Mouse (Mus musculus): ENCODE results near the gene Sp8. TPM values are rescaled to one million over a fixed set of nuclear protein-coding genes. Genes with fewer than 3 reads are reported as not detected.

Gene Sp8
- total and polyA plus RNA-seq, 2 experiments from 2014 or later: 1.8 to 2.7 TPM

- ATAC-seq (ENCODE audit: low FRiP score) (peak; percentile 60), DNase-seq (ENCODE audit: low spot score) (no peak)
- no peaks in the 10 kb centered on the region for H3K4me1 ChIP-seq (ENCODE audit: insufficient read depth, low read length)
- H3K36me3 ChIP-seq (ENCODE audit: insufficient read depth, low read length): no peaks in the 10 kb centered on the region
- peak overlapping the region; percentile 34 for H3K4me3 ChIP-seq (ENCODE audit: low read depth, low read length)
- H3K27me3 ChIP-seq (ENCODE audit: insufficient read depth, low read length): peaks cover 59% of the 10 kb centered on the region
- no peaks in the 10 kb centered on the region for H3K9me3 ChIP-seq (ENCODE audit: low read length)
- H3K9ac ChIP-seq (replicated peaks; ENCODE audit: low read length, poor library complexity, severe bottlenecking): peak overlapping the region; percentile 29; the same call in 1 of the 2 replicates
- 1% methylated on average over 60 of the region's 72 CpGs for WGBS
- H3K27ac ChIP-seq (ENCODE audit: low read depth, low read length): no peak overlapping the region
- no peak for TF ChIP-seq CTCF (IDR thresholded peaks at IDR 0.05)
- H3K4me2 ChIP-seq (ENCODE audit: low read depth, low read length, poor library complexity, severe bottlenecking): peak overlapping the region; percentile 56
Measured at GRCm38 (mm10) chr12:118836411-118837341, 9.5 kb upstream of the Sp8 start.

- Histone ChIP-seq H3K4me1 (ENCODE audit: insufficient read depth, low read length) (no peaks in the 10 kb centered on the region), H3K9me3 (ENCODE audit: low read length) (no peaks in the 10 kb centered on the region), H3K36me3 (ENCODE audit: insufficient read depth, low read length) (no peaks in the 10 kb centered on the region), H3K9ac (replicated peaks; ENCODE audit: low read length, poor library complexity, severe bottlenecking) (no peak overlapping the region), H3K27ac (ENCODE audit: low read depth, low read length) (no peak overlapping the region), H3K27me3 (ENCODE audit: insufficient read depth, low read length) (peaks cover 60% of the 10 kb centered on the region), H3K4me2 (ENCODE audit: low read depth, low read length, poor library complexity, severe bottlenecking) (peak overlapping the region; percentile 56; the same call in 1 of the 2 replicates), H3K4me3 (ENCODE audit: low read depth, low read length) (no peak overlapping the region)
- DNase-seq (ENCODE audit: low spot score): no peak
- 3% methylated on average over 11 of the region's 11 CpGs for WGBS
- TF ChIP-seq CTCF (IDR thresholded peaks at IDR 0.05): no peak
- ATAC-seq (ENCODE audit: low FRiP score): no peak
Measured at GRCm38 (mm10) chr12:118837361-118837760, 8.8 kb upstream of the Sp8 start.

GRCm38 (mm10) chr12:118838260-118838659, 7.9 kb upstream of the Sp8 start:
- no peak overlapping the region for H3K4me2 ChIP-seq (ENCODE audit: low read depth, low read length, poor library complexity, severe bottlenecking)
- no peak for DNase-seq (ENCODE audit: low spot score)
- H3K4me1 ChIP-seq (ENCODE audit: insufficient read depth, low read length): no peaks in the 10 kb centered on the region
- WGBS: 9% methylated on average over 2 of the region's 2 CpGs
- H3K9me3 ChIP-seq (ENCODE audit: low read length): no peaks in the 10 kb centered on the region
- ATAC-seq (ENCODE audit: low FRiP score): no peak
- H3K4me3 ChIP-seq (ENCODE audit: low read depth, low read length): no peak overlapping the region
- TF ChIP-seq CTCF (IDR thresholded peaks at IDR 0.05): no peak
- peaks cover 64% of the 10 kb centered on the region for H3K27me3 ChIP-seq (ENCODE audit: insufficient read depth, low read length)
- no peak overlapping the region for H3K27ac ChIP-seq (ENCODE audit: low read depth, low read length)
- H3K36me3 ChIP-seq (ENCODE audit: insufficient read depth, low read length): no peaks in the 10 kb centered on the region
- H3K9ac ChIP-seq (replicated peaks; ENCODE audit: low read length, poor library complexity, severe bottlenecking): no peak overlapping the region

GRCm38 (mm10) chr12:118839398-118839797, 6.7 kb upstream of the Sp8 start:
- Histone ChIP-seq H3K9ac (replicated peaks; ENCODE audit: low read length, poor library complexity, severe bottlenecking) (no peak overlapping the region), H3K36me3 (ENCODE audit: insufficient read depth, low read length) (no peaks in the 10 kb centered on the region), H3K9me3 (ENCODE audit: low read length) (no peaks in the 10 kb centered on the region), H3K4me2 (ENCODE audit: low read depth, low read length, poor library complexity, severe bottlenecking) (no peak overlapping the region), H3K4me1 (ENCODE audit: insufficient read depth, low read length) (no peaks in the 10 kb centered on the region), H3K4me3 (ENCODE audit: low read depth, low read length) (no peak overlapping the region), H3K27me3 (ENCODE audit: insufficient read depth, low read length) (peaks cover 75% of the 10 kb centered on the region), H3K27ac (ENCODE audit: low read depth, low read length) (no peak overlapping the region)
- DNase-seq (ENCODE audit: low spot score): no peak
- ATAC-seq (ENCODE audit: low FRiP score): no peak
- 33% methylated on average over 5 of the region's 5 CpGs for WGBS
- TF ChIP-seq CTCF (IDR thresholded peaks at IDR 0.05): no peak

GRCm38 (mm10) chr12:118840301-118840700, 5.8 kb upstream of the Sp8 start:
- WGBS: 5% methylated on average over 15 of the region's 15 CpGs
- no peak for TF ChIP-seq CTCF (IDR thresholded peaks at IDR 0.05)
- no peak for DNase-seq (ENCODE audit: low spot score)
- Histone ChIP-seq H3K27ac (ENCODE audit: low read depth, low read length) (no peak overlapping the region), H3K36me3 (ENCODE audit: insufficient read depth, low read length) (no peaks in the 10 kb centered on the region), H3K9me3 (ENCODE audit: low read length) (no peaks in the 10 kb centered on the region), H3K27me3 (ENCODE audit: insufficient read depth, low read length) (peaks cover 79% of the 10 kb centered on the region), H3K4me2 (ENCODE audit: low read depth, low read length, poor library complexity, severe bottlenecking) (no peak overlapping the region), H3K4me3 (ENCODE audit: low read depth, low read length) (no peak overlapping the region), H3K4me1 (ENCODE audit: insufficient read depth, low read length) (no peaks in the 10 kb centered on the region), H3K9ac (replicated peaks; ENCODE audit: low read length, poor library complexity, severe bottlenecking) (no peak overlapping the region)
- no peak for ATAC-seq (ENCODE audit: low FRiP score)

GRCm38 (mm10) chr12:118840861-118841260, 5.3 kb upstream of the Sp8 start:
- Histone ChIP-seq H3K4me1 (ENCODE audit: insufficient read depth, low read length) (no peaks in the 10 kb centered on the region), H3K9me3 (ENCODE audit: low read length) (no peaks in the 10 kb centered on the region), H3K9ac (replicated peaks; ENCODE audit: low read length, poor library complexity, severe bottlenecking) (no peak overlapping the region), H3K27ac (ENCODE audit: low read depth, low read length) (no peak overlapping the region), H3K4me3 (ENCODE audit: low read depth, low read length) (no peak overlapping the region), H3K4me2 (ENCODE audit: low read depth, low read length, poor library complexity, severe bottlenecking) (no peak overlapping the region), H3K27me3 (ENCODE audit: insufficient read depth, low read length) (peaks cover 82% of the 10 kb centered on the region), H3K36me3 (ENCODE audit: insufficient read depth, low read length) (no peaks in the 10 kb centered on the region)
- ATAC-seq (ENCODE audit: low FRiP score) (no peak), DNase-seq (ENCODE audit: low spot score) (no peak)
- WGBS: 5% methylated on average over 12 of the region's 12 CpGs
- TF ChIP-seq CTCF (IDR thresholded peaks at IDR 0.05): no peak
